Mouse (Mus musculus) ovary, postnatal 10 days (tissue): ENCODE data around the gene Mkrn1.
"Not testable (repeated sequence)": the region's sequence is repeated elsewhere in the genome, so short reads cannot be mapped to it uniquely, and the experiment has no call there.

ENCODE experiments used
- DNase-seq: peaks from one replicate; pipeline ENCODE4 v3.0.0; 2022; ENCODE audit warnings: low spot score

Gene Mkrn1

DNA sequence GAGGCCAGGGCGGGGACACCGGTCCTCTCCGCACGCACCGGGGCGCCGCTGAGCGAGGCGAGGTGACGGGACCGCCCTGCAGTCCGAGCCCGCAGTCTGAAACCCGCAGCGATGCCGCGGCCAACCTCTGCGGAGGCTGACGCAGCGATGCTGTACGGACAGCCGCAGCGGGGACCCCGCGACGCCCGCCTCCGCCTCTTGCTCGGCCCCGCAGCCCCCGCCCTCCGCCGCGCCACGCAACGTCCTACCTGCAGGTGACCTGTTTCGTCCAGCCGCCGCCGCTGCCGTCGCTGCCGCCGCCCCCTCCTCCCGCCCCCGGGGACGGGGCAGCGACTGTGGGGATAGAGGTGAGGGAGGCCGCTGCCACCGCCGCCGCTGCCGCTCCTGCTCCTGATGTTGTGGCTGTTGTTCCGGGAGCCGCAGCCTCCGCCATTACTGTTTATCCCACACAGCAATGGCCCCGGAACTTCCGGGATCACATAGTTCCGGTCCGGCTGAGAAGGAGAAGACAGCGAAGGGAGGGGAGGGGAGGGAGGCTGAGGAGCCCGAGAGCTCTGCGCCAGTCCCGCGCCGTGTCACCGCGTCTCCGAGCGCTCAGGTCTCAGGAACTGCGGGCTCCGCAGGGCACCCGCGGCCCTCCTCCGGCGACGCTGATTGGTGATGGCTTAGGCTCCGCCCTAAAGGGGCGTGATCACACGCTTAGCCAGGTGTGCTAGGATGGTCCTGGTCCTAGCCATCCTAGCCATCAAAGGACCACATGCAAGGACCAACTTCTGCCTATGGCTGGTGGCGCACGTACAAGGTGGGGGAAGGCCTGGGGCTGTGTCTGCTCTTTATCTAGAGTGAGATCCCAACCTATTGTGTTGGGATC is at the start of gene Mkrn1:
Gene Mkrn1, minus strand, starts transcription at position 612 of the 871 bp plus-strand sequence.
- DNase-seq: peak; percentile 58

DNA sequence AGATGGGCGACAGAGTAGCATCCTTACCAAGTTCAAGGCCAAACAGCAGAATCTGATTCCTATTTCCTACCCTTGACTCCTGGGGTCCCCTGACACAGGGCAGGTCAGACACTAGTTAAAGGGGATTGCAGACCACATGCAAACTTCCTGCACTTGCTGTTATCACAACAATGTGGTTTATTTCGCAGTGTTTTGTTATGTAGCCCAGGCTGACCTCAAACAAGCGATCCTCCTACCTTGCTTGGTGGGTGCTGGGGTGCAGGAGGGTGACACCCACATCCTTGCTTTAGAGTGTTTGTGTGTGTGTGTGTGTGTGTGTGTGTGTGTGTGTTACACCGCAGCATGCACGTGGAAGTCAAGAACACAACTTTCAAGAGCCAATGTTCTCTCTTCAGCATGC is 49.2 kb upstream of the Mkrn1 start:
- DNase-seq: no peak

DNA sequence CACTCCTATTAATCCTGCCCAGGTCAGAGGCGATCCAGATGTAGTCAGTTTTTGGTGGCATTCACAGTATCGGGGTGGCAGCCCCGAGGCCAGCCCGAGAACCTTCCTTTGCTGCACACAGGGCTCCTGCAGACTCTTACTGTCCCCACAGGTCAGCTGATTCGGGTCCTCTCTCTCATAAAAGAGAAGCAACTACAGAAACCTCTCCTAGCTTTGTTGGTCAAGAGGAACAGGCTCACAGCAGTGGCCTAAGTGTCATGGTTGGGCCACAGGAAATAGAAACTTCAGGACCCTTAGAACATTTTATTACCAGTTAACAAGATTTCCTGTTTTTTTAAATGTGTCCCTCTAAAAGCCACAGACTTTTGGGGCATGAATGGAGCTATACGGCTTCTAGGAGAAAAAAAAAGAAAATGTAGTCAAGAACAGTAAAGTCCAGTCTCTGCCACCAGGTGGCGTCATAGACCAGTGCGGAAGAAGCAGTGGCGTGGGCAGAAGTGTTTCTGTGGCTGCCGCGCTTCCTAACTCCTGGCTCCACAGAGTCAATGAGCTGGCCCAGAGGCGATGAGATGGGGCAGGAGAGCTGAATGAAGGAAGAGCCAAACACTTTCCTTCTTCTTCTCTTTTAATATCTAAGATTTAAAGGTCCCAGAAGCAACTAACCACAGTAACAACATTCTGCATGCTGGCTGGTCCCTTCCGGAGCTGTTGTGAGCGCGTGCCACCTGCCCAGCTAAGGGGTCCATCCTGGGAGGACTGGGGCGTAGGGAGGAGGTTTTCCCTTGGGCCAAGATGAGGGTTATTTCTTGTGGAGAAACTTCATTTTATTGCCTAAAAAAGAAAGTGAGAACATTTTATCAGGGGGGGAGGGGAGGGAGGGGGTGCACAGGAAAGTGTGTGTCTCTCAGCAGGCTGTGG is 42.6 kb upstream of the Mkrn1 start:
- DNase-seq: peak; percentile 46

DNA sequence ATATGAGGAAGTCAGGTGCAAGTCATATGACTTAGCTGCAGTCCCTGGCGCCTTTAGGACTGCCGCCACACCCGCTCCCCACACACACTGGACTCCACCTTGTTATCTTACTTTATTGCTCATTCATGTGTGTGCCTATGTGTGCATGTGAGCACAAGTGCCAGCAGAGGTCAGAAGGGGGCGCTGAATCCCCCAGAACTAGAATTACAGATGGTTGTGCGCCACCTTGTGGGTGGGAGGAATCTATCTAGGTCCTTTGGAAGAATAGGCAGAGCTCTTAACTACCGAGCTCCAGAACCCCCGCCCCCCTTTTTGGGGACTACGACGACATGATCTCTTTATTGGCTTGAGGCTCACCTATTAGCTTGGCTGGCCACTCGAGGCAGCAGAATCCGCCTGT is 39.8 kb upstream of the Mkrn1 start:
- no peak for DNase-seq

DNA sequence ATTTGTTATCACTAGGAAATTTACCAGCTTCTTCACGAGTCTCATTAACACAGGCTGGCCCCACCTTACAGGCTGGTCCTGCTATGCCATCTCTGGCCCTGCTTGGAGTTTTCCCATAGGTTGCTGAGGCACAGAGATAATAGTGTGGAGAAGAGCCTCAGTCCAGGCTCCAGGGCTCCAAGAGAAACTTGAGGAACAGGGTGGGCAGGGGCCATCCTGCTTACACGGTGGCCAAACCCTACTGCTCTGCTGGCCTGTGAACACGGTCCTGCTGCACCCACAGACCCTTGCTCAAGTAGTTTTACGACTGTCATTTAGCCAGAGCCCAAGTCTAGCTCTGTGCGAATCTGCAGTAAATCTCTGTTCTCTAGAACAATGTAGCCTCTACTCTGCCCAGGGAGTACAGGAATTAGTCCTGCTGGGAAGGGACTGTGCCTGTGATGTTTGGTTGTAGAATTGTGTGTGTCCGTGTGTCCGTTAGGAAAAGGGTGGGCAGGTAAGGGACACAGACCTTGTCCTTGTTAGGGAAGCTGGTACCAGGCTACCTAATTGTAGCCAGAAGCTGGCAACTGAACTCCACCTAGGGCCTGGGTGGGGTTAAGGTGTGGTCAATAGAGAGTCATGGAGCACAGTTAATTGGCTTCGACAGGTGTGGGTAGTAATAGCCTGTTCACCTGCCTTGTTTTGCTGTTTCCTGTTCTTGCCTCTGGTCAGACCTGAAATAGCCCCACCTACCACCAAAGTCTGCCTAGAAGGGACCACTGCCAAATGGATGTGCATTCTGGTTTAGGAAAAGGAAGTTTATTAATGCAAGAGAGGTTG is 35.3 kb upstream of the Mkrn1 start:
- DNase-seq: no peak

DNA sequence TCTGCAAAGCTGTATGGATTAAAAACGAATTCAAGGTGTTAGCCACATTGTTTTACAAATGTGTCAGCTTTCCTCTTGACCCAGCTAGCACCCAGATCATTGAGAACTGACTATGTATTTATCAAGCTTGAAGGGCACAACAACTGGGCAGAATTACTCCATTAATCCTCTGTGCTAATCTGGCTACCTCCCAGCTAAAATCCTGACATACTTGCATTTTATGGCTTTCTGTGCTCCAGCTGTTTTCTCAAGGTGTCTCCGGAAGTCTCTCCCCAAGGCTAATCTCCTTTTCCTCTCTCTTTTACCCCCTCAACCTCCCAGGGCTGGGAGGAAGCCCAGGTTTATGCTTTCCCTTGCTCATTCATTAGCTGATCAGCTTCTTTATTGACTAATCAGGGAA is 34.4 kb upstream of the Mkrn1 start:
- DNase-seq: no peak

DNA sequence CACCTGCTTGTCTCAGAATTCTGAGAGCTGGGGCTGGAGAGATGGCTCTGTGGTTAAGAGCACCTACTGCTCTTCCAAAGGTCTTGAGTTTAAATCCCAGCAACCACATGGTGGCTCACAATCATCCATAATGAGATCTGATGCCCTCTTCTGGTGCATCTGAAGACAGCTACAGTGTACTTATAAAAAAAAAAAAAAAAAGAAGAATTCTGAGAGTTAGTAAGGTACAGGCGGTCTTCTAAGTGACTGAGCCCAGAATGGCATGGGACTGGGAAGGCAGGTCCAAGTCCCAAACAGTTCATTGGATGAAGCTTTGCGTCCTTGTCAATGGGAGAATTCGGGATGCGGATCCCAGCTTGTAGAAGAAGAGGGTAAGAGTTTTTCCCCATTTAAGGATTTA is 33.3 kb upstream of the Mkrn1 start:
- no peak for DNase-seq

DNA sequence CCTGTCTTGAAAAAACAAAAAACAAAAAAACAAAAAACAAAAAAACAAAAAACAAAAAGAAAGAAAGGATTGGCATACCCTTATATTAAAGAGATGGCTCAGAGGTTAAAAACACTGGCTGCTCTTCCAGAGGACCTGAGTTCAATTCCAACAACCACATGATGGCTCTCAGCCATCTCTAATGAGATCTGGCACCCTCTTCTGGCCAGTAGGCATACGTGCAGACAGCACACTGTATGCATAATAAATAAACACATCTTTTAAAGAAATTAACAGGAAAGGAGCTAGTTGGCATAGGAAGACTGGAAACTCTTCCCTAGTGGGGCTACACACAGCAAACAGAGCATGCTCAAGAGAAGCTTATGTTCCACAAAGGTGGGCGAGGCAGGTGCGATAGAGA is 30.8 kb upstream of the Mkrn1 start:
- no peak for DNase-seq

DNA sequence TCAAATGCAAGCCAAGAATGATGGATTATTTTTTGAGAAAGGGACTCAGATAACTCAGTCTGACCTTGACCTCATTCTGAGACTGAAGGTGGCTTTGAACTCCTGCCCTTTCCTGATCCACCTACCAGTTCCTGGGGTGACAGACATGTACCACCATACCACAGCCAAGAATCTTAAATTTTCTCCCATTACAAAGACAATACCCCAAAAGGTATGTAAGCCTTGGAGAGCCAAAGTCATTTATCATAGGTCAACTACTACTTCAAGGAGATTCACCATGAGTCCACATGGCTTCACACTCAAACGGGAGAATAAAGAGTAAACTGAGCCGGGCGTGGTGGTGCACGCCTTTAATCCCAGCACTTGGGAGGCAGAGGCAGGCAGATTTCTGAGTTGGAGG is 30.3 kb upstream of the Mkrn1 start:
- DNase-seq: no peak

DNA sequence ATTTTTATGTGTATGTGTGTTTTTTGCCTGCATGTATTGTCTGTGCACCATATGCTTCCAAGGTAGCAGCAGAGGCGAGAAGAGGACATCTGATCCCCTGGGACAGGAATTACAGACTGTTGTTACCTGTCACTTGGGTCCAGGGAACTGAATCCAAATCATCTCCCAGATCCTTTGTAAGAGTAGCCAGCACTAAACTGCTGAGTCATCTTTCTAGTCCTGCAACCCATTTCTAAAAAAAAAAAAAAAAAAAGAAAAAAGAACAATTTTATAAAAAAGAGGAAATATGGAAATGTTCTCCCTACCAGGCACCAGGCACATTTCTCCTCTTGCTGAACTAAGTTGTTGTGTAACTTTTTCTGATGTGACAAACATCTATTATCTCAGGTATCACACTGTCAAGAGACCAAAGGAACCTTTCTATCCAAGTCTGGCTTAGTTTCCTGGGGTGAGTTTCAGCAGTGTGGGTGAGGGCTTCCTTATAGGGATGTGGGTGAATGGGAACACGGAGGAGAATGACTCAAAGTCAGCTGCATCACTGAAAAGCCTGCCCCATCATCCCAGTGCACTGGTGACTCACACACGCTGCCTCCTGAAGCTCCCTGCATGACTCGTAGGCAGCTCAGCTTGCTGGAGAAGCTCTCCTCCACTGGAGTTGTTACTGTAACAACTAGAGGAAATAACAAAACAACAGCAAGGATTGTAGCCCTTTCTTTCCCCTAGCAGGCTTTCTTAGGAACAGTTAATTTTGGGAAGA is 27.3 kb upstream of the Mkrn1 start:
- DNase-seq: no peak

DNA sequence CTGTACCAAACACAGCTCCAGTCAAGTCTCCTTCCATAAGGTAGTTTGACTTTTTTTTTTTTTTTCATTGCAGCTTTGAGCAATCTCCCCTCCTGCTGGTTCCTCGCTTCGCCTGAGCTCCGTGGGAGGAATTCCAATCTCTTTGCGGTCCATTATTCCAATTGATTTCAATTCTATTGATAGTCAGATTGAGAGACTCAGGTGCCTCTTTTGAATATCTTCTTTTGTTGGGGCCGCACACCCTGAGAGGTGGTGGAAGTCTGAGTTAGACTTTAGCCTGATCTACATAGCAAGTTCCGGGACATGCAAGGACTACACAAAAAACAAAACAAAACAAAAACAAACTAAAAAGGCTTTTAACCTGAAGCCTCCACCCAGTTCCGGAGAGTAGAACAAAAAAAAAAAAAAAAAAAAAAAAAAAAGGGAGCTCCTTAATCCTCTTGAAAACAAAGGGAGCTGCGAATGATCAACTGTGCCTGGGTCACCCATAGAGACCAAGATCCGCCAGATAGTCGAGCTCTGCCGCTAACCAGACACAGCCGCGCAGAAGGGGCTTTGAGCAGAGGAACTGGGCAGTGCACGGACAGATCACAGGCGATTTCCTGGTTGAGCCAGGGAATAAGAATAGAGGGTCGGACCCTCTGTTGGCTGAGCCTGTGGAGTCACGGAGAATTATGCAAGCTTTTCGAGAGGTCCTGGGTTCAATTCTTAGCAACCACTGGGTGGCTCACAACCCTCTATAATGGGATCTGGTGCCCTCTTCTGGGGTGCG is 25.7 kb upstream of the Mkrn1 start:
- DNase-seq: no peak

DNA sequence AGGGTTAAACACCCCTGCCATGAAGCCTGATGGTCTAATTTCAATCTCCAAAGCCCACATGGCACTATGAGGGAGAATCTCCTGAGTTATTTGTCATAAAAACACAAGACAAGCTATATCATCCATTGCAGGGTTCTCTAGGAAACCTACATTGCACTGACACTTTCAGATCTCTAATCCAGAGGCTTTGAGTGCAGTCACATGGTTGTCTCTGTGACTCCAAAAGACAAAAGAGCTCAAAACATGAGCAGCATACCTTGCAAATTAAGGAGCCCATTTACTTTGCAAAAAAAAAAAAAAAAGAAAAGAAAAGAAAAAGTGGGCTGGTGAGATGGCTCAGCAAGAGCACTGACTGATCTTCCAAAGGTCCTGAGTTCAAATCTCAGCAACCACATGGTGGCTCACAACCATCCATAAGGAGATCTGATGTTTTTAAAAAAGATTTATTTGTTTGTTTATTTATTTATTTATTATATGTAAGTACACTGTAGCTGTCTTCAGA is 22.6 kb upstream of the Mkrn1 start:
- no peak for DNase-seq

DNA sequence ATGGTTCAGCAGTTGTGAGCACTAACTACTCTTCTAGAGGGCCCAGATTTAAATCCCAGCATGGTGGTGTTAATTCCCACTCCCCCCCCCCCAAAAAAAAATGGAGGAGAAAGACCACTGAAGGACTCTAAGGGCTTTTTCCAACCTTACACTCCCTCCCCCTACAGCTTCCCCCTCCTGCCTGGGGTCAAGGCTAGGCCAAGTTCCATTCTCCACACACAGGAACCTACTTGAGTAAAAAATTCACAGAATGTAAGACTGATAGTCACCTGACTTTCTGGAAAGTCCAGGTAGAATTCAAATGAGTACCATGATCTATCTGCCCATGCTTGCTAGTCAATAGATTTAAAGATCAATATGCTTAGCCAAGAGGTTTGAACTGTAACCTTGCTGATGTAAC is 19.9 kb upstream of the Mkrn1 start:
- DNase-seq: no peak

DNA sequence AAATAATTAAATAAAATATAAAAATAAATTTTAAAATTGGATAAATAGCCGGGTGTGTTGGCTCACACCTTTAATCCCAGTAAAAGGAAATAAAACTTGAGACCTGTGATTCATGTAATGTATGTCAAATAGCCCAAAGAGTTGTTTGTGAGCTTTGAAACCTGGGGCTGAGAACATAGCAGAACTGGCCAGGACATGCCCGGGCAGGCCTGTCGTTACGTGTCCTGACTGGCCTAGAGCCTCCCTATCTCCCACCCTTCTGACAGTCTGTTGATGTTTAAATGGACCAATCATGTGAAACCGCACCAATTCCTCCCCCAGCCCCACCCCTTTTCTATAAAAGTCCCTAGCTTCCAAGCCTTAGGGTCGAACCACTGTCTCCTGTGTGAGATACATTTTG is 17.3 kb upstream of the Mkrn1 start:
- DNase-seq: not testable (repeated sequence)

DNA sequence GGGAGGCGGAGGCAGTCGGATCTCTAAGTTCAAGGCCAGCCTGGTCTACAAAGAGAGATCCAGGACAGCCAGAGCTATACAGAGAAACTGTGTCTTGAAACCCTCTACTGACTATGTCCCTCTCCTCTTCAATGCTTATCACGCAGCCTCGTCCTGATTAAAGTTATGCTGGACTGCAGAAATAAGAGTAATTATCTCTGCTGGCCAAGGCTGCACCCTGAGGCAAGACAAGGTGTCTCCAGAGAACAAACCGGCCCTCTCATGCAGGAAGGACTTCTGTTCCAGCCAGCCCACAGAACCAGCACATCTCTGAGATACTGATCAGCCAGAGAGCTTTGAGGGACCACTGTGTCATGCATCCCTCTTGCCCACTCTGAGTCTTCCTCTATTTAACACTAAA is 15.6 kb upstream of the Mkrn1 start:
- no peak for DNase-seq

DNA sequence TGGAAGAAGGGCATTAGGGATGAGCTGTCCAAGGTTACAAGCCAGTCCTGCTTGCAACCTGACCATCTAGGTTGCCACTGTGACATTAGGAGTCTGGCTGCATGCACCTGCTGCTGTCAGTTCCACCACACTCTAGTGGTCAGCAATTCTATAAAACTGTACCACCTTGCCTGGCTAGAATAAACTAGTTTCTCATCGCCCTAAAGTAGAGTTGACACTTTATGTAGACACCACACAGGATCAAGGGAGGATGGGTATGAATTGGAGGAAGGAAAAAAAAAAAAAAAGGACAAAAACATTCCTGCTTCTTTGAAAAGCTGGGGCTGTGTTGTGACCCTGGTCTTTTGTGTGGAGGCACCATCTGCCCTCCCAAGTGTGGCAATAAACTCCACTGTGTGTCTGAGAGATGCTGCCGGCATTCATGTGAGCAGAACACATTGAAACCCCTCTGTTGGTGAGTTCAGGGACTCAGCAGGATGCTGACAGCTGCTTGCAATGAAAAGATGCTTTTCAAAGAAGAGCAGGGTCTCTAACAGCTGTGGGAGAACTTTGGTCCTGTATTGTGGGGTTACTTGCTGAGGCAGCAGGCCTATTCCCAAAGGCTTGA is 14.7 kb upstream of the Mkrn1 start:
- no peak for DNase-seq

DNA sequence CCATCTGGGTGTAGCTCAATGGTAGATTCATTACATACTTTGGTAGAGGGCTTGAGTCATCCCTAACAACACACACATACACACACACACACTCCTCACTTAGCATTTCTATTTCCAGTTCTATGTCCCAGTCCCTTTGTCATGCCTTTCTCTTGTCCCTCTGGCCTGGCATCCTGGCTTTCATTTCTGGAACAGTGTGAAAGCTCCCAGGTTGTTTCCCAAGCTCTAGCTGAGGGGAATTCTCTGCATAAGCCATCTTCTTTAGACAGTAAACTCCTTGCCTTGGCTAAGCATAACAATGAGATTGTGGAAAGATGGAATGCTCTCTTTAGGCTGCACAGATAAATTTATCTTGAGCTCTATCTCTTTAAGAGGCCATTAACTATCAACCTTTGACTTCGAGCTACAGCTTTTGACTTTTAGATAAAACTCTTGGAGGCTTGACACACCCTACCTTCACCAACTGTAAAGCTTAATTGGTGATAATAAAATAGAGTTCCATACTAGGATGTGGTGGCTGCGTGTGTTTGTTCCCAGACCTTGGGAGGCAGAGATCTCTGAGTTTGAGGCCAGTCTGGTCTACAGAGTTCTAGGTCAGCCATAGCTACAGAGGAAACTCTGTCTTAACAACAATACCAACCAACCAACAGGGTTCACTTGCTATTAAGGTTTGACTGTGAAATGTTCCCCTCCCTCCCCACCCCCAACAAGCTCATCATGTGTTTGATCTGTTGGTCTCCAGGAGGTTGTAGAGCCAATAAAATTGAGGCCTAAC is 14.0 kb upstream of the Mkrn1 start:
- no peak for DNase-seq

DNA sequence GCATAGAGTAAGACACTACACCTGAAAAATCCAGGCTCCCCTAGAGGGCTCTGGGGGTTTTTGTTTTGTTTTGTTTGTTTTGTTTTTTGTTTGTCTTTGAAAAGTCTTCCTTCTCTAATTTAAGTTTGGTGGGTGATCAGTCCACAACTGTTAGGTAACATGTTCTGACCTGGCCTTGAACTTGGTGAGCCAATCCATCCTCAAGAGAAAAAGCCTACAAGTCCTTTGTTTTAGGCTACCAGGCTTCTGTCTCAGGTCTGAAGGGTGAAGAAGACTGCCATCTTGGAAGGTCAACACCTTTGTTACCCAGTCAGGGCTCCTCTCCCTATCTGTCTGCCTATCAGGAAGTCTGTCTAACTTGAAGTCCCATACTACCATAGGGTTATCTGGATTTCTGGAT is 13.4 kb upstream of the Mkrn1 start:
- no peak for DNase-seq

DNA sequence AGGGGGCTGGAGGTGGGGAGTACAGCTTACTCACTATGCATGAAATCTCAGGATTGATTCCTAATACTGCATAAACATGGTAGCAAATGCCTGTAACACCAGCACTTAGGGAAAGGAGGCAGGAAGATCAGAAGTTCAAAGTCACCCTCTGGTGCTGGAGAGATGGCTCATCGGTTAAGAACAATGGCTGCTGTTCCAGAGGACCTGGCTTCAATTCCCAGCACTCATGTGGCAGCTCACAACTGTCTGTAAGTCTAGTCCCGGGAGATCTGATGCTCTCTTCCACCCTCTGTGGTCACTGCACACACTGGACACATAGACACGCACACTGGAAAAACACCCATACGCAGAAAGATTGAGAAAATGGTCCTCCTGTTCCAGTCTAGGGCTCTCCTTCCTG is 12.9 kb upstream of the Mkrn1 start:
- no peak for DNase-seq
